20 mouse cellular contexts compared by ENCODE assay signal in genomic region chr1:164521371-164522130, GRCm38 (mm10).
A peak's percentile ranks its signal among the peaks of the same experiment; 100 is the strongest.
DNase-seq lines count a peak whose midpoint lies in the region; ATAC-seq and TF ChIP-seq lines count a peak whose summit lies in the region.
"Had no signal": no experiment of that assay in that cellular context is flagged by ENCODE, and none has a peak within 500 bp of the region (broad histone marks: within the 10 kb centered on the region; RNA-seq: fewer than 3 reads in every experiment).

No protein-coding gene starts in this region.

- H3K4me2 ChIP-seq in embryonic facial prominence, embryonic 14.5 days (ENCODE audit: low read depth, low read length) = no peak overlapping the region
- no peak overlapping the region for H3K4me2 ChIP-seq in lung, embryonic 16.5 days (ENCODE audit: low read depth, low read length)
- no peak overlapping the region for H3K4me2 ChIP-seq in stomach, postnatal 0 days (replicated peaks; ENCODE audit: low read depth)
- H3K4me2 ChIP-seq: embryonic facial prominence, embryonic 13.5 days; forebrain, embryonic 13.5 days; hindbrain, embryonic 14.5 days had no signal

- no peak overlapping the region for H3K27ac ChIP-seq in embryonic facial prominence, embryonic 14.5 days (replicated peaks; ENCODE audit: low read depth, low read length)
- H3K27ac ChIP-seq in embryonic facial prominence, embryonic 10.5 days (replicated peaks) = no peak overlapping the region
- H3K27ac ChIP-seq in liver, adult 2 months (replicated peaks; ENCODE audit: insufficient read depth, low read depth, low read length) = peak overlapping the region; percentile 77
- H3K27ac ChIP-seq in lung, embryonic 16.5 days (ENCODE audit: low read length) = peak overlapping the region; percentile 84
- H3K27ac ChIP-seq in stomach, postnatal 0 days (replicated peaks) = peak overlapping the region; percentile 65
- H3K27ac ChIP-seq: embryonic facial prominence, embryonic 13.5 days; forebrain, embryonic 13.5 days; hindbrain, embryonic 14.5 days had no signal

- no peak for TF ChIP-seq EP300 in stomach, postnatal 0 days (optimal IDR thresholded peaks at IDR 0.05)

- DNase-seq in embryonic facial prominence, embryonic 14.5 days (ENCODE audit: low spot score) = peak; percentile 33
- DNase-seq in embryonic facial prominence, embryonic 10.5 days (ENCODE audit: low spot score) = no peak
- peak; percentile 93 for DNase-seq in liver, adult 2 months (ENCODE audit: extremely low read depth, low read depth, low spot score)
- no peak for DNase-seq in liver
- no peak for DNase-seq in lung, postnatal 4 days
- peak; percentile 44 for DNase-seq in stomach, postnatal 0 days (ENCODE audit: low spot score)
- DNase-seq in adrenal gland, postnatal 25 days = no peak
- DNase-seq: adrenal gland, postnatal 10 days; B cell, adult 2 months; cerebellum, adult 11-12 months; cerebellum, adult 9-10 months; cerebellum, postnatal 25 days; forebrain, postnatal 0 days; gastrocnemius, postnatal 14 days; heart, postnatal 14 days had no signal

- H3K9ac ChIP-seq in embryonic facial prominence, embryonic 14.5 days (ENCODE audit: low read depth, low read length) = no peak overlapping the region
- no peak overlapping the region for H3K9ac ChIP-seq in liver, adult 2 months (ENCODE audit: low read depth, low read length)
- H3K9ac ChIP-seq in lung, embryonic 16.5 days (ENCODE audit: low read length) = no peak overlapping the region
- no peak overlapping the region for H3K9ac ChIP-seq in stomach, postnatal 0 days (ENCODE audit: low read length)
- H3K9ac ChIP-seq: embryonic facial prominence, embryonic 13.5 days; forebrain, embryonic 13.5 days; forebrain, postnatal 0 days; hindbrain, embryonic 14.5 days had no signal

- TF ChIP-seq POLR2A in liver, adult 2 months (IDR thresholded peaks at IDR 0.05; ENCODE audit: extremely low read depth, insufficient read depth, low read length) = no peak

- no peak for TF ChIP-seq CTCF in liver, adult 2 months (IDR thresholded peaks at IDR 0.05; ENCODE audit: low read depth, low read length)
- no peak for TF ChIP-seq CTCF in stomach, postnatal 0 days (IDR thresholded peaks at IDR 0.05; ENCODE audit: low read depth)

- H3K27me3 ChIP-seq in embryonic facial prominence, embryonic 14.5 days (replicated peaks; ENCODE audit: control insufficient read depth, insufficient read depth, low read length) = no peaks in the 10 kb centered on the region
- no peaks in the 10 kb centered on the region for H3K27me3 ChIP-seq in embryonic facial prominence, embryonic 10.5 days (replicated peaks; ENCODE audit: low read depth, poor library complexity, severe bottlenecking)
- no peaks in the 10 kb centered on the region for H3K27me3 ChIP-seq in liver, adult 2 months (ENCODE audit: control insufficient read depth, insufficient read depth, low read length)
- no peaks in the 10 kb centered on the region for H3K27me3 ChIP-seq in lung, embryonic 16.5 days (ENCODE audit: control insufficient read depth, insufficient read depth, low read depth, low read length)
- H3K27me3 ChIP-seq in stomach, postnatal 0 days (ENCODE audit: control insufficient read depth, insufficient read depth, low read length) = no peaks in the 10 kb centered on the region
- H3K27me3 ChIP-seq: embryonic facial prominence, embryonic 13.5 days; forebrain, embryonic 13.5 days had no signal

- H3K9me3 ChIP-seq in embryonic facial prominence, embryonic 14.5 days (ENCODE audit: control insufficient read depth, low read length) = no peaks in the 10 kb centered on the region
- no peaks in the 10 kb centered on the region for H3K9me3 ChIP-seq in embryonic facial prominence, embryonic 10.5 days
- no peaks in the 10 kb centered on the region for H3K9me3 ChIP-seq in lung, embryonic 16.5 days (ENCODE audit: control insufficient read depth, low read length)
- H3K9me3 ChIP-seq in stomach, postnatal 0 days (ENCODE audit: control insufficient read depth, low read length) = no peaks in the 10 kb centered on the region
- H3K9me3 ChIP-seq: embryonic facial prominence, embryonic 13.5 days; forebrain, embryonic 13.5 days had no signal

- H3K4me3 ChIP-seq in embryonic facial prominence, embryonic 14.5 days (ENCODE audit: low read depth, low read length) = no peak overlapping the region
- H3K4me3 ChIP-seq in embryonic facial prominence, embryonic 10.5 days = no peak overlapping the region
- H3K4me3 ChIP-seq in liver, adult 2 months (ENCODE audit: insufficient read depth, low read depth, low read length) = no peak overlapping the region
- no peak overlapping the region for H3K4me3 ChIP-seq in lung, embryonic 16.5 days (ENCODE audit: low read length)
- H3K4me3 ChIP-seq in stomach, postnatal 0 days (ENCODE audit: low read depth, low read length) = no peak overlapping the region
- H3K4me3 ChIP-seq: embryonic facial prominence, embryonic 13.5 days; forebrain, embryonic 13.5 days had no signal

- H3K79me2 ChIP-seq in liver, adult 2 months (ENCODE audit: control insufficient read depth, insufficient read depth, low read length) = no peaks in the 10 kb centered on the region

- no peaks in the 10 kb centered on the region for H3K4me1 ChIP-seq in embryonic facial prominence, embryonic 14.5 days (ENCODE audit: control insufficient read depth, insufficient read depth, low read length)
- no peaks in the 10 kb centered on the region for H3K4me1 ChIP-seq in embryonic facial prominence, embryonic 10.5 days
- H3K4me1 ChIP-seq in liver, adult 2 months (ENCODE audit: control insufficient read depth, insufficient read depth, low read length) = peaks cover 10% of the 10 kb centered on the region
- H3K4me1 ChIP-seq in lung, embryonic 16.5 days (replicated peaks; ENCODE audit: control insufficient read depth, insufficient read depth, low read length) = no peaks in the 10 kb centered on the region
- no peaks in the 10 kb centered on the region for H3K4me1 ChIP-seq in stomach, postnatal 0 days (replicated peaks; ENCODE audit: control insufficient read depth, insufficient read depth)
- H3K4me1 ChIP-seq: embryonic facial prominence, embryonic 13.5 days; forebrain, embryonic 13.5 days had no signal

- no peaks in the 10 kb centered on the region for H3K36me3 ChIP-seq in embryonic facial prominence, embryonic 14.5 days (ENCODE audit: control insufficient read depth, insufficient read depth, low read length)
- H3K36me3 ChIP-seq in embryonic facial prominence, embryonic 10.5 days (replicated peaks) = no peaks in the 10 kb centered on the region
- H3K36me3 ChIP-seq in liver, adult 2 months (ENCODE audit: control insufficient read depth, insufficient read depth, low read length) = no peaks in the 10 kb centered on the region
- no peaks in the 10 kb centered on the region for H3K36me3 ChIP-seq in lung, embryonic 16.5 days (ENCODE audit: control insufficient read depth, insufficient read depth, low read length)
- no peaks in the 10 kb centered on the region for H3K36me3 ChIP-seq in stomach, postnatal 0 days (ENCODE audit: control insufficient read depth, insufficient read depth, low read length)
- H3K36me3 ChIP-seq: embryonic facial prominence, embryonic 13.5 days had no signal

- 88% methylated on average over 6 of the region's 6 CpGs for WGBS in embryonic facial prominence, embryonic 14.5 days
- 86% methylated on average over 6 of the region's 6 CpGs for WGBS in embryonic facial prominence, embryonic 10.5 days
- 21% methylated on average over 6 of the region's 6 CpGs for WGBS in liver, adult 2 months
- 65% methylated on average over 6 of the region's 6 CpGs for WGBS in lung, embryonic 16.5 days
- WGBS in stomach, postnatal 0 days = 63% methylated on average over 6 of the region's 6 CpGs

- peak; percentile 60; the same call in 1 of the 2 replicates for ATAC-seq in embryonic facial prominence, embryonic 14.5 days (ENCODE audit: low read depth)
- peak; percentile 76 for ATAC-seq in lung, embryonic 16.5 days (ENCODE audit: low read depth)
- ATAC-seq in stomach, postnatal 0 days (ENCODE audit: low FRiP score, low TSS enrichment) = peak; percentile 87
- ATAC-seq: CD4-positive, CD25-positive, alpha-beta regulatory T cell, adult 4 months; forebrain, embryonic 13.5 days; forebrain, postnatal 0 days had no signal

Comparison
In these comparisons a context has a peak if more than half of its experiments do, and no peak if none do; other contexts are left out.
1. DNase-seq: peak in embryonic facial prominence, embryonic 14.5 days (single experiment), liver, adult 2 months (single experiment) and stomach, postnatal 0 days (single experiment); none in embryonic facial prominence, embryonic 10.5 days (single experiment), liver (single experiment), lung, postnatal 4 days (0 of 2) and adrenal gland, postnatal 25 days (single experiment).
2. H3K27ac ChIP-seq: peak in liver, adult 2 months (single experiment), lung, embryonic 16.5 days (single experiment) and stomach, postnatal 0 days (single experiment); none in embryonic facial prominence, embryonic 14.5 days (single experiment) and embryonic facial prominence, embryonic 10.5 days (single experiment).
3. Peak in every context shown above with its lines, with median percentiles within 50 percentile points of each other: ATAC-seq.